Mouse (Mus musculus): ENCODE data around the gene Barx2. TPM values are rescaled to one million over a fixed set of nuclear protein-coding genes. Genes with fewer than 3 reads are reported as not detected.

Gene Barx2
- polyA plus RNA-seq, 1 experiment = not detected

DNA sequence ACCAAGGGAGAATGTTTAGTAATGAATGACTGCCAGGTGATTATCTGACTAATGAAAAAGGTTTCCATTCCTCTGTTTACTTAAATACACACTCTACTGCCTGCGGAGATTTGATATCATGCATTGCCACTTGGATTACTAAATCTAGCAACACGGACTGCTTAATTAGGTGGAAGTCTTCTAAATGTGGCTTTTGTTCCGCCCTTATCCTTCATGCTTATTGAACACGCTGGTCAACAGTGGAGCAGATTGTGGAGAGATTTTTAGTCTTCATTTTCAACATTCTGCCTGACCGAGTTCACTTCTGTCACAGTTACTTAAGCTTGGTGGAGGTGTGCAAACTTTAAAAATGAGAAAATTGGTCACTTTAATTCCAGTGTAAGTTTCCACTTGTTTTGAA lies 3.0 kb downstream of the Barx2 start:
- H3K27me3 ChIP-seq (replicated peaks) = peaks cover 51% of the 10 kb centered on the region
- H3K36me3 ChIP-seq (replicated peaks; ENCODE audit: low read length) = no peaks in the 10 kb centered on the region
- H3K4me3 ChIP-seq (replicated peaks) = no peak overlapping the region
- peaks cover 6% of the 10 kb centered on the region; the same call in 1 of the 2 replicates for H3K4me1 ChIP-seq
- TF ChIP-seq FLI1 (IDR thresholded peaks at IDR 0.05; ENCODE audit: low read length) (no peak), GATA1 (IDR thresholded peaks at IDR 0.05; ENCODE audit: borderline replicate concordance, low read length) (no peak)
- H3K9me3 ChIP-seq = no peaks in the 10 kb centered on the region

DNA sequence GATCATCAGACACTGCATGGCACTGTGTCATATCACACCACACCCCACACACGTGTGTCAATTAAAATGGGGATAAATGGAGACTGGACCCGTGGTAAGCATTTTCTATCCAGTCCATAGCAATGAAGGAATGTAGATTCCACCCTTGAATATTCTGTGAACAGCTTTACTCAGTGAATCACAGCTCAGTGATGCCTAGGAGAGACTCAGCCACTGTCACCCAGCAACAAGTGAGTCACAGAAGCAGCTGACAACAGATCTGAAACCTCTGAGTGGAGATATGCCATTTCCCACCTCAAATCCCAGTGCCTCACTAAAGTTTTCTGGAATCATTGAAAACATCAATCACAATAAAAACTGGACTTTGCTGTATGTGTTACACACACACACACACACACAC lies 11.5 kb downstream of the Barx2 start:
- no peak overlapping the region for H3K4me3 ChIP-seq (replicated peaks)
- TF ChIP-seq FLI1 (IDR thresholded peaks at IDR 0.05; ENCODE audit: low read length) = no peak
- no peak for TF ChIP-seq GATA1 (IDR thresholded peaks at IDR 0.05; ENCODE audit: borderline replicate concordance, low read length)
- no peaks in the 10 kb centered on the region for H3K9me3 ChIP-seq
- H3K36me3 ChIP-seq (replicated peaks; ENCODE audit: low read length) = no peaks in the 10 kb centered on the region
- no peaks in the 10 kb centered on the region for H3K4me1 ChIP-seq
- H3K27me3 ChIP-seq (replicated peaks) = peaks cover 2% of the 10 kb centered on the region

DNA sequence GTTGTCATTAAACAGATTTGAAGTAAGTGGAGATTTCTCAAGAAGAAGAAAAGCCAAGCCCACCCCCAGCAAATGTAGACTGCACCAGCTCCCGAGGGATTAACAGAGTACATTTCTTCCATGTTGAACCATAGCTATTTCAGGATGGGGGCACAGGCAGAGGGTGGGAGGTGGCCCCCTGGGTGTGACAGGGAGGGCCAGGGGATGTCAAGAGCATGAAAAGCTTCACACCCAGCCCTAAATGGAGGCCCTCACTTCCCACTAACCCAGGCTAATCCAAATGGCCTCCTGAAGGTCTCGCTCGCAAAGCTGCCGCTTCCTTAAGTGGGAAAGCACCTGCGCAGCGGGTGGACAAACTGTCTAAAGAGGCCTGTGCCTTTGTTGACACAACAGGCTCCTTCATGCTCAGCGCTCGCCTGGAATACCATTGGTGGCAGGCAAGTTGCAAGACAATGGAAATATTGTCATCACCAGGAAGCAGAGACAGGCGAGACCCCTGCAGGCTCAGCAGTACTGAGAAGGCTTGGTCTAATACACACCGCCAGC lies 18.4 kb downstream of the Barx2 start:
- H3K9me3 ChIP-seq = no peaks in the 10 kb centered on the region
- no peaks in the 10 kb centered on the region for H3K4me1 ChIP-seq
- H3K4me3 ChIP-seq (replicated peaks) = no peak overlapping the region
- H3K27me3 ChIP-seq (replicated peaks) = peaks cover 2% of the 10 kb centered on the region
- no peaks in the 10 kb centered on the region for H3K36me3 ChIP-seq (replicated peaks; ENCODE audit: low read length)
- TF ChIP-seq GATA1 (IDR thresholded peaks at IDR 0.05; ENCODE audit: borderline replicate concordance, low read length) (no peak), FLI1 (IDR thresholded peaks at IDR 0.05; ENCODE audit: low read length) (no peak)

DNA sequence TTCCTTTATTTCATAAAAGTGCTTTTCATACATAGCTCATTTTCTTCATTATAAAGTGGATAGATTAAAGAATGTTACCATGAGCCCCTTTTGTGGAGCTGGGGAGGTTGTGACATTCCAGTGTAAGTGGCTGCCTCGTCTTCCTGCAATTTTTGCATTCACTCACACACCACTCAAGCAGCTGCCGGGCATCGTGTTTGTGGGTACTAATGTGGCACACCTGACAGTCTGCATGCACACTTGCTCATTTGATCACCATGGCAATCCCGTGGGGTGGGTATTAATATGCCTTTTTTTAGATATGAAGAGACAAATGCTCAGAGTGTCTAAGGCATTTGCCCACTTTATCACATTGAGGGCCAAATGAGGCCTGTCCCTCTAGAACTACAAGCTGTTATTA lies 24.9 kb downstream of the Barx2 start:
- peaks cover 2% of the 10 kb centered on the region for H3K27me3 ChIP-seq (replicated peaks)
- TF ChIP-seq GATA1 (IDR thresholded peaks at IDR 0.05; ENCODE audit: borderline replicate concordance, low read length) = no peak
- TF ChIP-seq FLI1 (IDR thresholded peaks at IDR 0.05; ENCODE audit: low read length) = no peak
- no peaks in the 10 kb centered on the region for H3K4me1 ChIP-seq
- H3K36me3 ChIP-seq (replicated peaks; ENCODE audit: low read length) = no peaks in the 10 kb centered on the region
- no peaks in the 10 kb centered on the region for H3K9me3 ChIP-seq
- H3K4me3 ChIP-seq (replicated peaks) = no peak overlapping the region

DNA sequence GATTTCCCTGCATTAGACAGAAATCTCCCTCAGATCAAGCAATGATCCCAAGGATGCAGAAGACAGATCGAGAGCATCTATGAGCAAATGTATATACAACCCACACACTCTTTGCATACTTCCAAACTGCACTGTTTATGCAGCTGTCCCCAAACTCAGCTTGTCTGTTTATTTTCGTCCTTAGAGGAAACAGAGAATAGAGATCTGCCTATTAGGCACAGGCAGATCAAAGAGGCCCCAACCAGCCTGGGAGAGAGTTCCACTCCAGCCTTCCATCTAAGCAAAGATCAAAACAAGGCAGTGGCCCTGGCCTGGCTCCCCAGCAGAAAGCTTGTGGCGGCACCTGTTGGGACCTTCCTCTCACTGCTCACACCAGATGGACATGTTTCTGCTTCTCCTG lies 27.0 kb downstream of the Barx2 start:
- Histone ChIP-seq H3K4me3 (replicated peaks) (no peak overlapping the region), H3K36me3 (replicated peaks; ENCODE audit: low read length) (no peaks in the 10 kb centered on the region), H3K9me3 (no peaks in the 10 kb centered on the region), H3K27me3 (replicated peaks) (peaks cover 2% of the 10 kb centered on the region), H3K4me1 (no peaks in the 10 kb centered on the region)
- no peak for TF ChIP-seq FLI1 (IDR thresholded peaks at IDR 0.05; ENCODE audit: low read length)
- no peak for TF ChIP-seq GATA1 (IDR thresholded peaks at IDR 0.05; ENCODE audit: borderline replicate concordance, low read length)

DNA sequence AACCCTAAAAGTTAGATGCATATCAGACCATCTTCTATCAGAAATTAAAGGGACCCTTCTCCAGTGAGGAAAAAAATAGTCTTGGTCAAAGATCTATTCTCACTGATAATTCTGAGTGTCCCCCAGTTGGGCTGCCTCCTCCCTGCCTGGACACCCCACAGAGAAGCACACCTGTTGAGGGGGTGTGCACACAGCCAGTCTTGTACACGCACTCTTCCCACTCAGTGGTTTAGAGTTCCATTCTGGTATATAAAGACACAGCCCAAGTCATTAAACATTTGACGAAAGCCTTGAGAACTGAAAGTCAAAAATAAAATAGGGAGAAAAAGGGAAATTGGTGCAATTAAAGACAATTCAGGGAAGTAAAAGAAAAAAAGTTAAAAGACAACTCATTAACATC lies 30.9 kb downstream of the Barx2 start:
- Histone ChIP-seq H3K4me3 (replicated peaks) (no peak overlapping the region), H3K4me1 (no peaks in the 10 kb centered on the region), H3K9me3 (no peaks in the 10 kb centered on the region), H3K36me3 (replicated peaks; ENCODE audit: low read length) (no peaks in the 10 kb centered on the region), H3K27me3 (replicated peaks) (peaks cover 3% of the 10 kb centered on the region)
- TF ChIP-seq FLI1 (IDR thresholded peaks at IDR 0.05; ENCODE audit: low read length) (no peak), GATA1 (IDR thresholded peaks at IDR 0.05; ENCODE audit: borderline replicate concordance, low read length) (no peak)

DNA sequence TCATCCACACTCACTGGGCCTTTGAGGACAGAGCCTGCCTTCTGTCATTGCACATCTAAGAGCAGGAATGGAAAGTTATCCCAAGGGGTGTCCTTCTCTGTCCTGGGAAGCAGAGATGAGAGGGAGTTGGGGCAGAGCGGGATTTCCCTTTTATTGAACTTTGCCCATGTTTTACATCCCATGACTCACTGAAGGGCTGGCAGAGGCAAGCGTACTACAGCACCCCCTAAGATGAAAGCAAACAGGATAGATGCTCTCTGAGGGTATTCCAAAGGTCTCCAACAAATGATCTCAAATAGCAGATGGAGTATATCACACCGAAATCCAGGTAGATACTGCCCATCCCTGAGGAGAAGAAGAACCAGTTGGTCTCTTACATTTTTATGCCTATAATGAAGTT lies 37.7 kb downstream of the Barx2 start:
- H3K9me3 ChIP-seq = no peaks in the 10 kb centered on the region
- H3K4me3 ChIP-seq (replicated peaks) = no peak overlapping the region
- H3K36me3 ChIP-seq (replicated peaks; ENCODE audit: low read length) = no peaks in the 10 kb centered on the region
- H3K27me3 ChIP-seq (replicated peaks) = peaks cover 2% of the 10 kb centered on the region
- no peaks in the 10 kb centered on the region for H3K4me1 ChIP-seq
- TF ChIP-seq GATA1 (IDR thresholded peaks at IDR 0.05; ENCODE audit: borderline replicate concordance, low read length) = no peak
- no peak for TF ChIP-seq FLI1 (IDR thresholded peaks at IDR 0.05; ENCODE audit: low read length)

DNA sequence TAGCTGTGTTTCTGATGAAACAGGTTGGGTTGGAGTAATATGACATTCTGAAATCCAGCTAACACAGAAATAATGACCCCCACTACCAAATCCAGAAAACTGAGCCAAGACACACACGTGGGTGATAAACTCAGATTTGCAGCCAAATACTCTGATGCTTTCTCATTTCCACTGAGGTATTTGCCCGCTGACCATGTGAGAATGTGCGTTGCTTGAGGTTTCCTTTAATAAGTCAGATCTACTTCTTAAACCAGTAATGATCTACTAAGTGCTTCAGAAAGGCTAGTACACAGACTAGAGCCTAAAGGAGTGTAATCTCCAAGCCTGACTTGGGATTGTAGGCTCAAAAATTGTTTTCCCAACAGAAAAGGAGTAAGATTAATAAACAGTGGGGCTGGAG lies 39.0 kb downstream of the Barx2 start:
- Histone ChIP-seq H3K9me3 (no peaks in the 10 kb centered on the region), H3K4me1 (no peaks in the 10 kb centered on the region), H3K36me3 (replicated peaks; ENCODE audit: low read length) (no peaks in the 10 kb centered on the region), H3K27me3 (replicated peaks) (peaks cover 2% of the 10 kb centered on the region), H3K4me3 (replicated peaks) (no peak overlapping the region)
- TF ChIP-seq GATA1 (IDR thresholded peaks at IDR 0.05; ENCODE audit: borderline replicate concordance, low read length) (no peak), FLI1 (IDR thresholded peaks at IDR 0.05; ENCODE audit: low read length) (no peak)

DNA sequence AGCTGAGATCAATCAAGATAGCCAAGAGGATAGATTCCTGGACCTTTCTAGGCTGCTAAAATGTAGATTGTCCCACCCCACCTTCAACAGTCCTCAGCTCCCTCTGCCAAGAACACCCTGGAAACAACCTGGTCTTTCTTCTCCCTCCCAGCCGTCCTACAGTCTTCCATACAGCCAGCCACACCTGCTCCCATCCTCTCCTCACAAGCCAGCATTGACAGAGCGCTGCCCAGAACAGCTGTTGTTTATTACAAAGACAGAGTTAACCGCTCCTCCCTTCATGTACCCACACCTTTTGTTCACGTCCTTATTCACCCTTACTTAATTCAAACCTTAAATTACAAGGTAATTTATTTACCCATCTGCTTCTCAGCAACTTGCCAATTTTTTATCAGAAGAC lies 41.9 kb downstream of the Barx2 start:
- no peaks in the 10 kb centered on the region for H3K36me3 ChIP-seq (replicated peaks; ENCODE audit: low read length)
- no peaks in the 10 kb centered on the region for H3K4me1 ChIP-seq
- H3K9me3 ChIP-seq = no peaks in the 10 kb centered on the region
- H3K4me3 ChIP-seq (replicated peaks) = no peak overlapping the region
- no peaks in the 10 kb centered on the region for H3K27me3 ChIP-seq (replicated peaks)
- TF ChIP-seq FLI1 (IDR thresholded peaks at IDR 0.05; ENCODE audit: low read length) (no peak), GATA1 (IDR thresholded peaks at IDR 0.05; ENCODE audit: borderline replicate concordance, low read length) (no peak)

DNA sequence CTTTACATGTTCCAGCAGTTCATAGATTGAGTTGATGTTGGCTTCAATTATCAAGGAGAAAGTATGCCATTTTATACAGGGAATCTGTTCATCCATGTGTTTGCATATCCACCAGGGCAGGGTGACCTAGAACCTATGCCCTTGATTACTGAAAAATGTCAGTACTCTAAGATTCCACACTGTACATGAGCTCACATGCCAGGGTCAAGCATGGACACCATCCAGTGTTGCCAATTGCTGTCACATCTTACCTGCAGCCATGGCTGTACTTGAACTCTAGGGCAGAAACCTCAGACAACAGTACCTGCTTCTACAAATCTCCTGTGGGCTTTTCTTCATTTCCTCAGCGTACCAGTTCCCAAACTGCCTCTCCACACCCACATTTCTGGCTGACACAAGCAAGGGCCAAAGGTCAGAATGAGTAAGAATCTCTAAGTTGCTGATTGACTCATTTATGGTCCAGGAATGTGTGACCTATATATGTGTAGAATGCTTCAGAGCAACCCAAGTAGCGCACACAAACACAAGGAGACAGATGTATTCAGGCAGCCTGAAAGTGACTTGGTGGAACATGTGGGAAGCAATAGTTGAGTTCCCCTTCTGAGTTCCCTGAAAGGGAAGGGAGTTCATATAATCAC lies 44.3 kb downstream of the Barx2 start:
- Histone ChIP-seq H3K4me3 (replicated peaks) (no peak overlapping the region), H3K27me3 (replicated peaks) (no peaks in the 10 kb centered on the region), H3K9me3 (0 out of 2 replicates have a peak, but pooled peaks cover 2% of the 10 kb centered on the region), H3K4me1 (no peaks in the 10 kb centered on the region), H3K36me3 (replicated peaks; ENCODE audit: low read length) (no peaks in the 10 kb centered on the region)
- TF ChIP-seq FLI1 (IDR thresholded peaks at IDR 0.05; ENCODE audit: low read length) = no peak
- TF ChIP-seq GATA1 (IDR thresholded peaks at IDR 0.05; ENCODE audit: borderline replicate concordance, low read length) = no peak
